Mouse (Mus musculus) heart, adult 2 months (tissue): ENCODE data around the gene Ammecr1.

ENCODE experiments used
- CTCF ChIP-seq: fragments of 200-600 bp; IDR thresholded peaks from 2 replicates; pipeline ENCODE4 v1.8.1; 2022; ENCODE audit warnings: antibody characterized with exemption, mild to moderate bottlenecking, moderate library complexity
- EP300 ChIP-seq: fragments of 200-500 bp; IDR thresholded peaks from 2 replicates; pipeline ENCODE4 v1.6.1; 2011; ENCODE audit warnings: low read depth, low read length, control low read depth; ENCODE audit not compliant: insufficient read depth

- TF ChIP-seq EP300 (no peak), CTCF (no peak)
Observed at GRCm38 (mm10) chrX:142830572-142830971, 136.0 kb downstream of the Ammecr1 start.
